Mouse (Mus musculus) thymus, adult 18-20 months (tissue): ENCODE data around the gene Phxr2.

ENCODE experiments used
- DNase-seq, 2 experiments: peaks; one replicate each; pipeline ENCODE4 v3.0.0; 2022; ENCODE audit warnings: mixed read lengths in 2 of 2

The Phxr2 gene

GRCm38 (mm10) chr10:99132189-99132588 is 6.1 kb upstream of the Phxr2 start:
- DNase-seq, result peak; percentile 84 to 91

- DNase-seq, result no peak
Measured at GRCm38 (mm10) chr10:99131298-99131697, 5.2 kb upstream of the Phxr2 start.

GRCm38 (mm10) chr10:99130611-99131010 is 4.5 kb upstream of the Phxr2 start:
- no peak for DNase-seq

DNA sequence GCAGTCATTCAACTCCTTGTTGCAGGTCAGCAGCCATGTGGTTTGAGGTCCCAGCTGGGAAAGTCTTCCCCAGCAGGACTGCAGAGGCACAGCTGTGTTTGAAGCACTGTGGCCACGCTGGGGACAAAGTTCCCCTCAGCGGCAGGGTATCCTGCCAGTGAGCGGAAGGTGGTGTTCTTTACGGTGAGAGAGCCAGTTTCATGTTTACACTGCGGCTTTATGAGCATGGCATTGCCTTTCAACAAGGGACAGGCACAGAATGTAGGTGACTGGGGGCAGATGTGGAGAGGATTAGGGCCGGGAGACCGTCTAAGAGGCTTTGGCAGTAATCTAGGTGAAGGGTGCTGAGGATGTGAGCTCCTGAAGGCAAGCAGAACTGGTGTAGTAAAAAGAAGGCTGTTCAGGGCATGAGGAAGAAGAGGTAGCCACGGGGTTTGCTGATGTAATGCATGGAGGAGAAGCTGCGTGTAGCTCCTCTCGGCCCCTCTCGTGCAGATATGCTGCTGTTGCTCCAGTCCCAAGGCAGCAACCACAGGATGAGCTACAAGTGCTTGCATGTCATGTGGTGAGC is 1.7 kb upstream of the Phxr2 start:
- DNase-seq, result peak; percentile 53 to 69

- DNase-seq, result peak; percentile 66 to 77
Measured at GRCm38 (mm10) chr10:99126954-99127353, 829 bp upstream of the Phxr2 start.

DNA sequence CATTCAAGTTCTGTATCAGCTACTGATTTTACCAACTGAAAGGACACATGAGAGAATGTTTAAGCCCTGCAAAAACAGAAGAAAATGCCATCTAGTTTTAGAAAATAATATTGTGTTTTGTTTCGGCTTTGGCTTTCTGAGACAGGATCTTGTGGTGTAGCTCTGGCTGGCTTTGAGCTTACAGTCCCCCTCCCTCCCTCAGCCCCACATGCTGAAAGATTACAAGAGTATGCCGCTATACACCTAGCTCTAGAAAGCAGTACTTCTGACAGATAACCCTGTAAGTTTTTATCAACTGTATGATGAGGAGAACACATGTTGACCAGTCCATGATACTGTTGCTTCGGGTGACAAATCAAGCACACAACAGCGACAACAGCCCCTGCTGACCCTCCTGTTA is 6.7 kb downstream of the Phxr2 start:
- DNase-seq, result peak in 1 of 2 experiments; percentile 48

DNA sequence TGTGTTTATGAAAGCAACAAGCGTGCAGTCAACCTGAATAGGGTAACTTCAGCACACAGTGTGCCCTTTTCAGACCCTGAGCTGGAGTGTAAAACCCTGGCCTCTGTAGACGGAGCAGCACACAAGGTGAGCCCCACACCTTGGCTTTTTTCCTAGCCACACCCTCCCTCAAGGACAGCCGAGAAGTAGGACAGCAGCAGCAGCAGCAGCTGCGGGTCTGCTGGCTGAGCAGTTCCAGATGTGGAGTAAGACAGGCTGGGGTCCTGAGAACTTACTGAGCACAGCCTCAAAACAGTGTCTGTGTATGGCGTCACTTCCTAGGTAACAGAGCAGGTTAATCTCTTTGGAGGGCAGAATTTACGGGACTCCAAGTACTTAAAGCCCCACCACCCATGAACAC is 7.4 kb downstream of the Phxr2 start:
- DNase-seq, result peak in 1 of 2 experiments; percentile 32

DNA sequence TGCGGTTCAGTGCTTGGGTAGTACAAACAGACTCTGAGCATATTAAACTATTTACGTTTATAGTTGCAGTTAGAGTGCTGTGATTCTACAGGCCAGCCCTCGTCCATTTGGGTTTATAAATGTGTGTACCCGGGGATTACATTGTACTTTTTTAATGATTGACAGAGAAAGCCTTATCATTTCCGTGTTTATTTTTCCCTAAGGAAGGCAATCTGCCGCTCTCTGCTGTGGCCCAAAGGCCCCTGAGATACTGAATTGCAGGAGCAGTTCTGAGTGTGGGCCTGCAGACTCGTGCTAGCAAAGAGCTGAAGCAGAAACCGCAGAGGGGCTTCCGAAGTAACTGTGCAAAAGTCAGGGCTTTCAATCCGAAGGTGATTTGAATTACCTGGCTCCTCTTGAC is 8.2 kb downstream of the Phxr2 start:
- no peak for DNase-seq

- DNase-seq, result peak in 1 of 2 experiments; percentile 33
Measured at GRCm38 (mm10) chr10:99116650-99117615, 9.2 kb downstream of the Phxr2 start.

DNA sequence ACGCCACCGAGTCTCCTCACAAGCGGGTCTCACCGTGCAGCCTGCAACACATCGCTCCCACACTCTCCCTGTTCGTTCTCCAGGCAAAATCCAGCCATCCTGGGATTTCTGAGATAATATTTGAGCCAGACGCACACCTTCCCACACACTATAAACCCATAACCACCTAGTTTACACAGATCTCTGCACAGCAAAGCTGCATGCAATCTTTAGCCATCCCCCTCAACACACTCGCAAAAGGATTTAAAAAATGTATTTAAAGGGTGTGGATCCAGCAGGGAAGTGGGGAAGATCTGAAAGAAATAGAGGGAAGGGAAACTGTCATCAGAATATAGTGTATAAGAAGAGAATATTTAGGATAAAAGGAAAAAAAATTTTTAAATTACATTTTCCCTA is 9.9 kb downstream of the Phxr2 start:
- no peak for DNase-seq

- DNase-seq, result peak in 1 of 2 experiments; percentile 36
Measured at GRCm38 (mm10) chr10:99115471-99116236, 10.5 kb downstream of the Phxr2 start.

- DNase-seq, result no peak
Measured at GRCm38 (mm10) chr10:99114295-99114694, 11.8 kb downstream of the Phxr2 start.

- DNase-seq, result no peak
Measured at GRCm38 (mm10) chr10:99113533-99113932, 12.6 kb downstream of the Phxr2 start.

DNA sequence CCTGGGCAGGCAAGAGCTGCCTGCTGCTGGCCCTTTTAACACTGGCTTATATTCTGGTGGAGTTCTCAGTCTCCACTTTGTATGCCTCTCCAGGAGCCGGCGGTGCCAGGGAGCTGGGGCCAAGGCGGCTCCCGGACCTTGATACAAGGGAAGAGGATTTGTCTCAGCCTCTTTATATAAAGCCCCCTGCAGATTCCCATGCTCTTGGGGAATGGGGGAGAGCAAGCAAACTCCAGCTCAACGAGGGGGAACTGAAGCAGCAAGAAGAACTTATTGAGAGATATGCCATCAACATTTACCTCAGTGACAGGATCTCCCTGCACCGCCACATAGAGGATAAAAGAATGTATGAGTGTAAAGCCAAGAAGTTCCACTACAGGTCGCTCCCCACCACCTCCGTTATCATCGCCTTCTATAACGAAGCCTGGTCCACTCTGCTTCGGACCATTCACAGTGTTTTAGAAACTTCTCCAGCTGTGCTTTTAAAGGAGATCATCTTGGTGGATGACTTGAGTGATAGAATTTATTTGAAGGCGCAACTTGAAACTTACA is 17.6 kb downstream of the Phxr2 start:
- no peak for DNase-seq

DNA sequence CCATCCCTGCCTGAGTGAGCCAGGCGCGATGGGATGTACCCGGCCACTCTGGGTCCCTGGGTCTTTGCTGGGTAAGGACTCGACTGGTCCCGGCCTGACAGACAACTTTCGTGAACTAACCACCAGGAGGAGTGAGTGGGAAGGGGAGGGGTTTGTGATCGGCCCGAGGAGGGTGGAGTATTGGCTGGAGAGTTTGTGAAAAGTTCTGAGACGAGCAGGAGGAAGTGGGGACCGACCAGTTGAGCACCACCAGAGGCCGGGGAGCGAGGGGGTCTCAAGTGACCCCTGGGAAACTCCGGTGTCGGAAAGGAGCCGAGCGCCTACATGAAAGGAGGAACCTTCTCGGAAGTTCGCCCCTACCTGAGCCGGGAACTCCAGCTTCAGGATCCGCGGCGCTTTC is 18.2 kb downstream of the Phxr2 start, which contains the start of gene Galnt4:
Gene Galnt4 (plus strand): TSS at position 196 of the 400 bp plus-strand sequence.
- peak; percentile 78 to 85 for DNase-seq

- peak; percentile 64 to 72 for DNase-seq
Measured at GRCm38 (mm10) chr10:99106703-99107631, 19.2 kb downstream of the Phxr2 start, which contains the start of gene Poc1b. Gene Poc1b, plus strand, starts transcription at chr10:99107036.

- no peak for DNase-seq
Measured at GRCm38 (mm10) chr10:99106311-99106702, 19.8 kb downstream of the Phxr2 start.

DNA sequence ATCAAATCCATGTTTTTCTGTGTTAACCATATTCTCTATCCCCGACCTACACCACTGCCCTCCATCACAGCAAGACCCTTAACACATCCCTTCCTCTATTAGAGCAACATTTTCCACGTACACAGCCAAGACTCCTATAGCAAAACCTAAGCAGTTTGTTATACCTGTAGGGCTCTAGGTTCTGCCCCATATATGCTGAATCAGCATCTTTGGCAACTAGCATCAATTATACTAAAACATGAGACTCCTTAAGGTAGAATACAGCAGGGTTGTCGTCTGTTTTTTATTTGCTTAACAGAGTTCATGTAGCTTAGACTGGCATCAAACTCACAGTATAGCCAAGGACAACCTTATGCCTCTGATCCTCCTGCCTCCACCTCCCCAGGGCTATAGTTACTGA is 20.6 kb downstream of the Phxr2 start:
- no peak for DNase-seq

GRCm38 (mm10) chr10:99097374-99097773 is 28.8 kb downstream of the Phxr2 start:
- no peak for DNase-seq

GRCm38 (mm10) chr10:99095114-99095513 is 31.0 kb downstream of the Phxr2 start:
- no peak for DNase-seq

DNA sequence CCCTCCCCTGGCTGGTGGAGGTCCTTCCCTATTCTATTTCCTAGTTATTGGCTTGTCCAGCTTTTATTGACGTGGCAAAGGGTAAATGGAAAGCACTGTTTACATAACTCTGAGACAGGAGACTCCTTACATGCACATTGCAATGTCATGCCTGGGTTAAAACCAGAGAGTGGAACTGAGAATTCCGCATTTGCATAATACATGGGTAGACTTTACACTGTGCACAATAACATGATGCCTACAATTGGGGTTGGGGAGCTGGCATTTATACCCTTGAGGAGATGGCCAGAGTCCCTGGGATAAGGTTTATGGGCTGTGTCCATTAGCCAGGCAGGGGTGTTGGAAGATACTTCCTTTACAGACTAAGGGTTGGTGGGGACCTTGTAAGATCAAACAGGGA is 32.8 kb downstream of the Phxr2 start:
- DNase-seq, result no peak

GRCm38 (mm10) chr10:99089906-99090305 is 36.2 kb downstream of the Phxr2 start:
- no peak for DNase-seq
